Mouse (Mus musculus) thymus, adult 18-20 months (tissue): ENCODE measurements around the gene Tpp1.
A peak's percentile ranks its signal among the peaks of the same experiment; 100 is the strongest.

Experiments used
- DNase-seq, 2 experiments: peaks; one replicate each; pipeline ENCODE4 v3.0.0; 2022; ENCODE audit warnings: mixed read lengths in 2 of 2

Gene Tpp1

GRCm38 (mm10) chr7:105751491-105752433 lies at the start of gene Tpp1:
TSS of gene Tpp1 (minus strand) at chr7:105752235.
- DNase-seq = peak; percentile 76 to 87

GRCm38 (mm10) chr7:105796972-105797371 lies 44.9 kb upstream of the Tpp1 start:
- no peak for DNase-seq

GRCm38 (mm10) chr7:105795759-105796366 lies 43.8 kb upstream of the Tpp1 start:
- no peak for DNase-seq

- DNase-seq = no peak
Measured at GRCm38 (mm10) chr7:105793701-105794100, 41.7 kb upstream of the Tpp1 start.

GRCm38 (mm10) chr7:105791147-105791546 lies 39.1 kb upstream of the Tpp1 start:
- no peak for DNase-seq

GRCm38 (mm10) chr7:105787285-105788140 lies 35.5 kb upstream of the Tpp1 start, which contains the start of gene Dchs1:
TSS of gene Dchs1 (minus strand) at chr7:105787654.
- no peak for DNase-seq

- DNase-seq = no peak
Measured at GRCm38 (mm10) chr7:105786506-105787284, 34.7 kb upstream of the Tpp1 start.

GRCm38 (mm10) chr7:105784556-105784955 lies 32.5 kb upstream of the Tpp1 start:
- DNase-seq = no peak

- DNase-seq = no peak
Measured at GRCm38 (mm10) chr7:105783861-105784260, 31.8 kb upstream of the Tpp1 start.

- DNase-seq = peak; percentile 34 to 38
Measured at GRCm38 (mm10) chr7:105778553-105779265, 26.7 kb upstream of the Tpp1 start.

- no peak for DNase-seq
Measured at GRCm38 (mm10) chr7:105777797-105778552, 25.9 kb upstream of the Tpp1 start.

GRCm38 (mm10) chr7:105777316-105777715 lies 25.3 kb upstream of the Tpp1 start:
- no peak for DNase-seq

- DNase-seq = no peak
Measured at GRCm38 (mm10) chr7:105776026-105776425, 24.0 kb upstream of the Tpp1 start.

GRCm38 (mm10) chr7:105774661-105775060 lies 22.6 kb upstream of the Tpp1 start:
- DNase-seq = no peak

GRCm38 (mm10) chr7:105773041-105773440 lies 21.0 kb upstream of the Tpp1 start:
- DNase-seq = no peak

- DNase-seq = no peak
Measured at GRCm38 (mm10) chr7:105772331-105772730, 20.3 kb upstream of the Tpp1 start.

- DNase-seq = no peak
Measured at GRCm38 (mm10) chr7:105769959-105770358, 17.9 kb upstream of the Tpp1 start.

GRCm38 (mm10) chr7:105767729-105768165 lies 15.7 kb upstream of the Tpp1 start:
- no peak for DNase-seq

GRCm38 (mm10) chr7:105764331-105764730 lies 12.3 kb upstream of the Tpp1 start:
- DNase-seq = no peak

- no peak for DNase-seq
Measured at GRCm38 (mm10) chr7:105762517-105763270, 10.7 kb upstream of the Tpp1 start.
